Mouse (Mus musculus): Measurements from ENCODE around the gene Dirc2.

The Dirc2 gene

DNA sequence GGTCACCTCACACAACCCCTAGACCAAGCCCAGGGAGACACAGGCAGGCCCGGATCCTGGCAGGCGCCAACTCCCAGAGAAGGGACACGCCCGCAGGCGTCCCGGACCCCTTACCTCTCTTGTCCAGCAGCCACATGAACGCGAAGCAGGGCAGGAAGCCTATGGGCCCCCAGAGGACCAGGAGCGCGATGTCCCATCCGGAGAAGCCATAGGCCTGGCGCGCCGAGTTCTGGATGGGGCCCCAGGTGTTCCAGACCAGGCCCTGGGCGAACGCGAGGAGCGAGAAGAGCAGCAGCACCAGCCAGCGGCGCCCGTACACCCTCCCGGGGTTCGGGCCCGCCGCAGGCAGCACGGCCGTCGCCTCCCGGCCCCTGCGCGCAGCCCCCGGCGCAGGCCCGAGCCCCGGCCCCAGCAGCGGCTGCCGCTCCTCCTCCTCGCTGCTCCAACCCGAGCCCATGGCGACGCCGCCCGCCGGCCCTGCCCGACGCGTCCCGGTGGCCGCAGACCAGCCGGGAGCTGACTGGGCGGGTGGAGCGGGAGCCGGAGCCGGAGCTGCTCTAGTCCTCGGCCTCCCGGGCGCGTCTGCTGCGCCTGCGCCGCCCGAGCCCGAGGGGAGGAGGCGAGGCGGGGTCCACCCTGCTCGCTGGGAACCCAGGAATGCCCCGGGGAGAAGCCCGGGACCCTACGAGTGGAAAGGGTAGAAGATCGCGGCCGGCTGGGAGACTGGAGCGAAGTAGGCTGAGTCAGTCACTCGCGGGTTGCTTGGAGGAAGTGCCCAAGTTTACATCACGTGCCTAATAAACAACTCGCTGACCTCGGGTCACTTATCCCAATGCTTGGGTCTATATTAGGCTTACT lies at the start of gene Dirc2:
TSS of gene Dirc2 (minus strand) at position 572 of the 858 bp plus-strand sequence.
- peak; percentile 73 for DNase-seq

- DNase-seq, result peak; percentile 88
These were observed 48.3 kb upstream of the Dirc2 start for GRCm38 (mm10) chr16:35817255-35818089.

- no peak for DNase-seq
These were observed 44.0 kb upstream of the Dirc2 start for GRCm38 (mm10) chr16:35813119-35813518.

DNA sequence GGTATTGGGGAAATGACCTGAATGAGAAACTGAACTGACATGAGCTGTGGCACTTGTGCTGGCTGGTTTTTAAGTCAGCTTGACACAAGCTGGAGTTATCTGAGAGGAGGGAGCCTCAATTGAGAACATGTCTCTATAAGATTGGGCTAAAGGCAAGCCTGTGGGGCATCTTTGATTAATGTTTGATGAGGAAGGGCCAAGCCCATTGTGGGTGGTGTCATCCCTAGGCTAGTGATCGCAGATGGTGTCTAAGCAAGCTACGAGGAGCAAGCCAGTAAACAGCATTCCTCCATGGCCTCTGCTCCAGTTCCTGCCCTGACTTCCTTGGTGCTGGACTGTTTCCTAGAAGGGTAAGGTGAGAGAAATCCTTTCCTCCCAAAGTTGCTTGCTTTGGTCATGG lies 39.7 kb upstream of the Dirc2 start:
- peak; percentile 18 for DNase-seq

- DNase-seq, result peak; percentile 80
These were observed 38.5 kb upstream of the Dirc2 start for GRCm38 (mm10) chr16:35807663-35807992.

GRCm38 (mm10) chr16:35806973-35807662 lies 38.0 kb upstream of the Dirc2 start:
- DNase-seq, result no peak

GRCm38 (mm10) chr16:35803723-35804122 lies 34.6 kb upstream of the Dirc2 start:
- DNase-seq, result no peak

- no peak for DNase-seq
These were observed 33.0 kb upstream of the Dirc2 start for GRCm38 (mm10) chr16:35802163-35802562.

DNA sequence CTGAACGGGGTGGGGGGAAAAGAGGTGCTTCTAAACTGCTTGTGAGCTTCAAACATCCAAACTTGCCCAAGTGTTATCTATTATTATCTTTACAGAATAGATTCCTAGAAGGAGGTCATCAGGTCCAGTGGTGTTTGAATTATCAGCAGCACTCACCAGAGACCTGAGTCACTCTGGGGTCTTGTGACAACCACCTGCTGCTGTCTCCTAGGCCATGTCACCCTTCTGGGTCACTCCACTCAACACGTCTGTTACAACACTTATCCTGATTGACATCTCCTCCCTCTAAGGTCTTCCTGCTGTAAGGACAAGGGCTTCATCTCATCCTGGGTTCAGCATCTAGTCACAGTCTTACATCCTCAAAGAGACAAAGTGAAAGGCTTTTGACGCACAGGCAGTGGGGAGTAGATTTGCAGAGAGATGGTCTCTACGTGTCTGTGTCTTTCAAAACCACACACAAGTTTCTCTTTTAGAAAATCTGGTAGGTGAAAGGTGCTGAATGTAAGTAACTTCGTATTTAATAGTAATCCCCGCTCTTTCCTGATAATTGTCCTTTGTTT lies 22.9 kb upstream of the Dirc2 start:
- no peak for DNase-seq

GRCm38 (mm10) chr16:35788330-35788729 lies 19.2 kb upstream of the Dirc2 start:
- DNase-seq, result no peak

- DNase-seq, result no peak
These were observed 18.5 kb upstream of the Dirc2 start for GRCm38 (mm10) chr16:35787568-35788189.

- DNase-seq, result no peak
These were observed 18.0 kb upstream of the Dirc2 start for GRCm38 (mm10) chr16:35787163-35787562.

DNA sequence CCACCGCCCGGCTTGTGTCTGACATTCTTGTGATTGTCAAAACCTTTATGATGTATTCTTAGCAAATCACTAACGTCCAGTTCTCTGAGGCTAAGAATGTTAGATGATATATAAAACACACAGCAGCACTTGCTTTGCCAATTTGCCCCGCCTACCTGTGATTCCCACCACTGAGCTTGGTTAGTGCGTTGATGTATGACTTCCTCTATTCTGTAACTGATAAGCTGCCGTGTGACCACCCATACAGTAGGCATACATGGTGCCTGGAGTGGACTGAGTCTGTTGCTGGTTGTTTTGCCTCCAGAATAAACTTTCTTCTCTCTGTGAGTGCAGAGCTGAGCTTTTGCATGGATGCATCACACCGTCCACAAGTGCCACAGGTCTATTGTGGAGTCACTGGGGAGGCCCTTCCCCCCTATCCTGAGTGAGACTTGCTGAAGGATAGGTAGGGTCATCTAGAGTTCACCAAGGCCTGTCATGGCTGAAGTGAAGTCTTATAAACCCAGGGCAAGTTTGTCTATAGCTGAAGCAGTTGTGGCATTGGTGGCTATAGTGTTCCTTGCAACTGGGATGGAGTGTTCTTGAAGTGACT lies 15.1 kb upstream of the Dirc2 start:
- DNase-seq, result no peak

- DNase-seq, result no peak
These were observed 14.0 kb upstream of the Dirc2 start for GRCm38 (mm10) chr16:35783207-35783573.

DNA sequence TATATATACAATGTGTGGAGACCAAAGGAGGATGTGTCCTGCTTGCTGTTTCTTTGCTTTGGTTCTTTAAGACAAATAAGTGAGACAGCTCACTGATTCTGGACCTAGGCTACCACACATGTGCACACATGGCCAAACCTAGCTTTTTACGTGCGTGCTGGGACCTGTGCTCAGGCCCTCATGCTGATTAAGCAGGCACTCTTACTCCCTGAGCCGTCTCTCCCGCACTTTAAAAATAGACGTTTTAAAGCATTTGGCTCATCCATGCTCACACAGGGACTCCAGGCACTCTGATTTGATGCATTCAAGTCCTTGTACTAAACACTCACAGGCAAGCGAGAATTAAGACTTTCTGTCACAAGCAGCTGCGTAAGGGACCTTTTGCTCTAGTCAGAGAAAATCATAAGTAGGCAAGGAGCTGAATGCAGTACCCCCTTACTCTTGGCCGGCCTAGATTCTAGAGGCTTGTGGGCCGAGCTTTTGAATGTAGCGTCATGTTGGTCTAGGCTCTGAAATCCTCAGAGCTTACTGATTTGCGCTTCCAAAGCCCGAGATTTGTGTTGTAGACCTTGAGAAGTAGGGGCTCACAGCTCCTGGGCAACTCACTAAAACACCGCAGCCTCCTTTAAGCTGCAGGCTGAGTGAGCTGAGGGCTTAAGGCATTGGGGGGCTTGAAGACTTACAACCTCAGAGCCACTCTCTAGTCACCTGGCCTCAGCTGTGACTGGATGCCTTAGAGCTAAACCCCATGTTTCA lies 13.5 kb upstream of the Dirc2 start:
- DNase-seq, result no peak

DNA sequence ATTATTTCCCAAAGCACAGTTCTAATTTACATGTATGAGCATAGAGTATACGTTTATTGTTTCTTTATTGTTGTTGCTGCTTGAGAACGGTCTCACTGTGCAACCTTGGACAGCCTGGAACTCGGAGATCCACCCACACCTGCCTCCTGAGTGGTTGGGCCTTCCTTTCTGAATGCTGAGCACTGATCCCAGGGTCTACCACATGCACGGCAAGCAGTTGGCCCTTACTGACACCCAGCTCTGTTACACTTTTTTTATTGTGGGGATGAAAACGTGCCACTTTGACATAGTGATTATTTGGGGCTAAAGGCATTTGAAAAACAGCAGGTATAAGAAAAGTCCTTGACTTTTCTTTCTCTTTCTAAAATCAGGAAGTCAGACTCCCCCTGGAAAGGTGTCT lies 12.5 kb upstream of the Dirc2 start:
- DNase-seq, result no peak

GRCm38 (mm10) chr16:35781096-35781495 lies 11.9 kb upstream of the Dirc2 start:
- DNase-seq, result no peak

- DNase-seq, result no peak
These were observed 10.5 kb upstream of the Dirc2 start for GRCm38 (mm10) chr16:35779681-35780080.

GRCm38 (mm10) chr16:35777768-35778167 lies 8.6 kb upstream of the Dirc2 start:
- DNase-seq, result no peak

- no peak for DNase-seq
These were observed 7.6 kb upstream of the Dirc2 start for GRCm38 (mm10) chr16:35776737-35777136.

DNA sequence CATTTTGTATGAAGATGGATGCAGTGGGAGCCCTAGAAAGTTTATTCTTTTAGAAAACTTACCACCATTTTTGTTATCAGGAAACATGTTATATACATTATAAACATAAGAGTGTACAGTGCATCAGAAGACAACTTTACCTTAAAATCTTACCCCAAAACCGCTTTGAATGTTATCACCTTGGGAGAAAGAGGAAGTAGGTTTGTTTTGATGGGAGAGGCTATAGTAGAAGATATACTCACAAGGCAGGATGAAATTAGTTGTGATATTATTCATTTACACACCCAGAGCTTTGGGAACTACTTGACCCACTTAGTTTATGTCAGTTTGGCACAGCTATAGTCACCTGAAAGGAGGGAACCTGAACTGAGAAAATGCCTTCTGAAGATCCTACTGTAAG lies 6.7 kb upstream of the Dirc2 start:
- no peak for DNase-seq

- no peak for DNase-seq
These were observed 3.4 kb upstream of the Dirc2 start for GRCm38 (mm10) chr16:35772598-35772997.
